Mouse (Mus musculus): ENCODE data around the gene Plekha6. TPM values are rescaled to one million over a fixed set of nuclear protein-coding genes. Genes with fewer than 3 reads are reported as not detected.

The Plekha6 gene
- polyA plus RNA-seq, 1 experiment from 2014 or later = 1.6 TPM

DNA sequence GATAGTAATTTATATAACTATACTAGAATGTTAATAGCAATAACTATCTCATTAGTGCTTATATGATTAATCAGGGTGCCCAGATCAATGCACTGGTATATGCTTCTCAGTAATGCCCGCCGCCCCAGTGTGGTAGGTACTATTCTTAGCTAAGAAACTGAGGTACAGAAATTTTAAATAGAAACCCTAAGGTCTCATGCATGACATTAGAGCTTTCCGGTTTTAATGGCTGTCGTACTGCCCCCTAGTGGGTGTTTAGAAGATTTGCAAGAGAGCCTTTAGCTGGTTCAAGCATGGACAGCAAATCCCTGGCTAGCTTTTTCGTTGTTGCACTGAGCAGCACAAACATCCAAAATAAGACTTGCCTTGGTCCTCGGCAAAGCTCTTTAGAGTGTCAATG lies 143.3 kb downstream of the Plekha6 start:
- Histone ChIP-seq H3K27me3 (no peaks in the 10 kb centered on the region; the same call in 1 of the 2 replicates), H3K4me1 (replicated peaks) (no peaks in the 10 kb centered on the region; the same call in 1 of the 2 replicates), H3K9me3 (no peaks in the 10 kb centered on the region), H3K9ac (replicated peaks) (no peak overlapping the region), H3K36me3 (no peaks in the 10 kb centered on the region), H3K4me2 (no peak overlapping the region), H3K27ac (no peak overlapping the region), H3K4me3 (replicated peaks) (no peak overlapping the region)
- 18% methylated on average over 6 of the region's 6 CpGs for WGBS
- ATAC-seq (ENCODE audit: insufficient number of reproducible peaks, insufficient read depth, low FRiP score, low TSS enrichment, low read depth) = no peak

DNA sequence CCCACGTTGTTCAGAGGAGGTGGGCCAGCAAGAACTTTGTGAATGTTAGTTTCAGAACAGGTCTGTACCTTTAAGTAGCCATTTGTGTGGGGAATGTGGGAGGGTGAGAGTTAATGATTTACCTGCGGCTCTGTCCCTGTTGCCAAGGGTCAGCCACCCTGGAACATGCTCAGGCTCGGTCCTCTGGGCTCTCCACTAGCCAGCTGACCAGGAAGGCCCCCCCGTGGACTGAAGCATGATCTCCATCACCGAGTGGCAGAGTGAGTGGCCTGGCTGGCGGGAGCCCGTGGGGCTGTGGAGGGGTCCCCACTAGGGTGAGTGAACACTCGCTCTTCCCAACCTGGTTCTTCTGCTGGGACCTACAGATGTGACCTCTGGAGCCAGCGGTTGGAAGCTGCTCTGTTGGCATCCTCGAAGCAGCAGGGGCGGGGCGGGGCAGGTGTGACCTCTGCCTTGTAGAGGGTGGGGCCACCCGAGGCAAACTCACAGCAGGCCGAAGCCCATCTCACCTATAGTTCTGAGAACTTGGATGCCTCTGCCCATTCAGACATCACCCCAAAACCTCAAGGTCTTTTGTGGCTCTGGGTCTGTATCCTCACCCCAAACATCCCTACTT lies 145.8 kb downstream of the Plekha6 start, which contains the start of gene Golt1a:
TSS of gene Golt1a (plus strand) at position 149 of the 616 bp plus-strand sequence.
- ATAC-seq (ENCODE audit: insufficient number of reproducible peaks, insufficient read depth, low FRiP score, low TSS enrichment, low read depth) = no peak
- no peak within 1 kb of the TSS for H3K9ac ChIP-seq (replicated peaks)
- H3K27me3 ChIP-seq = peaks cover 5% of the 10 kb centered on the region; the same call in 1 of the 2 replicates
- no peaks in the 10 kb centered on the region for H3K36me3 ChIP-seq
- 50% methylated on average over 14 of the region's 14 CpGs for WGBS
- no peaks in the 10 kb centered on the region; the same call in 1 of the 2 replicates for H3K4me1 ChIP-seq (replicated peaks)
- no peak within 1 kb of the TSS for H3K4me2 ChIP-seq
- H3K9me3 ChIP-seq = no peaks in the 10 kb centered on the region
- H3K4me3 ChIP-seq (replicated peaks) = no peak within 1 kb of the TSS
- no peak within 1 kb of the TSS for H3K27ac ChIP-seq

DNA sequence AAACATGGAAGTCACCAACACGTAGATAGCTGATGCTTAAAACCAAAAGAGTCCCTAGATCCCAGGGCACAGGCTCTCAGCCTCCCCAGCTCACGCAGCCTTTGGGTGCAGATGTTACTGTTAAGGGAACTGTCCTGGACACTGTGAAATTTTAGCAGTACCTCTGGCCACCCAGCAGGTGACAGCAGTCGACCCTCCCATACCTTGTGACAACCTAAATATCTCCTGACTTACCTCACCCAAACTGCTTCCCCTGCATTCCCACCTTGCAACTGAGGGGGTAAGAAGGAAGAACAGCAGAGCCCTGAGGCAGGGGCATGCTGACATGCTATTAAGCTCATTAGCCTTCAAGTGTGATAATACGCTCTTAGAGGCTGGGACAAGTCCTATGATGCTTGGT lies 147.2 kb downstream of the Plekha6 start:
- no peak overlapping the region for H3K4me2 ChIP-seq
- no peak for ATAC-seq (ENCODE audit: insufficient number of reproducible peaks, insufficient read depth, low FRiP score, low TSS enrichment, low read depth)
- no peaks in the 10 kb centered on the region for H3K9me3 ChIP-seq
- peaks cover 5% of the 10 kb centered on the region; the same call in 1 of the 2 replicates for H3K27me3 ChIP-seq
- 57% methylated on average over 4 of the region's 4 CpGs for WGBS
- no peak overlapping the region for H3K4me3 ChIP-seq (replicated peaks)
- H3K4me1 ChIP-seq (replicated peaks) = no peaks in the 10 kb centered on the region; the same call in 1 of the 2 replicates
- H3K27ac ChIP-seq = no peak overlapping the region
- H3K9ac ChIP-seq (replicated peaks) = no peak overlapping the region
- no peaks in the 10 kb centered on the region for H3K36me3 ChIP-seq

DNA sequence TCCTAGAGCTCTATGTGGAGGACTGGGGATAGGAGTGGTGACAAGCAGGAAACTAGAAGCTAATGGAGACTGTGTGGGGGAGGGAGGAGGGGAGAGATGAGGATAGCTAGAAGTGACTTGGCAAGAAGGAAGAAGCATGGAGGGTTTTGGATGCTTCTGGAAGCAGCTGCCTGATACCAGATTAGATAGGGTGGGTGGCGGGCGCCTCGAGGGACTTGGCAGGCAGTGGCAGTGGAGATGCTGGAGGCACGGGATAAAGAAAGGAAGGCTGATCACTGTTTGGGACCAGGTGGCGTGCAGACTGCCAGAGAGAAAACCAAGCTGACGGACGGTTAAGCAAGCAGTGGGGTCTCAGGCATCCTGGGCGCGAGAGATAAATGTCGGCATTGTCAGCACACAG lies 147.9 kb downstream of the Plekha6 start:
- ATAC-seq (ENCODE audit: insufficient number of reproducible peaks, insufficient read depth, low FRiP score, low TSS enrichment, low read depth) = no peak
- no peak overlapping the region for H3K27ac ChIP-seq

GRCm38 (mm10) chr1:133314364-133314763 lies 150.4 kb downstream of the Plekha6 start:
- Histone ChIP-seq H3K27me3 (peaks cover 5% of the 10 kb centered on the region; the same call in 1 of the 2 replicates), H3K4me3 (replicated peaks) (no peak overlapping the region), H3K4me1 (replicated peaks) (no peaks in the 10 kb centered on the region), H3K36me3 (no peaks in the 10 kb centered on the region), H3K9ac (replicated peaks) (no peak overlapping the region), H3K27ac (no peak overlapping the region), H3K4me2 (no peak overlapping the region), H3K9me3 (no peaks in the 10 kb centered on the region)
- ATAC-seq (ENCODE audit: insufficient number of reproducible peaks, insufficient read depth, low FRiP score, low TSS enrichment, low read depth) = no peak
- 28% methylated on average over 8 of the region's 8 CpGs for WGBS

More for the DNA sequence above, 147.9 kb downstream of the Plekha6 start:
- H3K36me3 ChIP-seq = no peaks in the 10 kb centered on the region
- peaks cover 5% of the 10 kb centered on the region; the same call in 1 of the 2 replicates for H3K27me3 ChIP-seq
- no peak overlapping the region for H3K9ac ChIP-seq (replicated peaks)
- 41% methylated on average over 10 of the region's 10 CpGs for WGBS
- no peaks in the 10 kb centered on the region; the same call in 1 of the 2 replicates for H3K4me1 ChIP-seq (replicated peaks)
- H3K4me3 ChIP-seq (replicated peaks) = no peak overlapping the region
- no peaks in the 10 kb centered on the region for H3K9me3 ChIP-seq
- H3K4me2 ChIP-seq = no peak overlapping the region

DNA sequence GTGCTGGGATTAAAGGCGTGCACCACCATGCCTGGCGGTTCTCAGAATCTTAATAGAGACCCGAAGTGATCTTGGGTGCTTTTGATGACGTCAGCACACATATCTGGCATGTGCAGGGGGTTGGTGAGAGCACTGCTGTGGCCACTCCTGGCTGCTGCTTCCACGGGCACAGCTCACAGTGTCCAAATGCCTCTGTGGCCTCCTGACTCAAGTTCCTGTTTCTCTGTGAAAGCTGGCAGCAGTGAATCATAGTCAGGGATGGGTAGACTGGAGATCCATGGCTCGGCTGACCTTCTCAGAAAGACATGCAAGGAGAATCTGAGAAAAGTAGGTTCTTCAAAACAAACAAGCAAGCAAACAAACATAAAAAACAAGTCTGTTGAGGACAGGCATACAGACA lies 151.8 kb downstream of the Plekha6 start:
- H3K9ac ChIP-seq (replicated peaks) = no peak overlapping the region
- H3K4me2 ChIP-seq = no peak overlapping the region
- no peaks in the 10 kb centered on the region for H3K36me3 ChIP-seq
- no peak overlapping the region for H3K27ac ChIP-seq
- ATAC-seq (ENCODE audit: insufficient number of reproducible peaks, insufficient read depth, low FRiP score, low TSS enrichment, low read depth) = no peak
- 85% methylated on average over 6 of the region's 6 CpGs for WGBS
- H3K9me3 ChIP-seq = no peaks in the 10 kb centered on the region
- no peaks in the 10 kb centered on the region for H3K4me1 ChIP-seq (replicated peaks)
- H3K4me3 ChIP-seq (replicated peaks) = no peak overlapping the region
- H3K27me3 ChIP-seq = peaks cover 5% of the 10 kb centered on the region; the same call in 1 of the 2 replicates

GRCm38 (mm10) chr1:133316577-133316976 lies 152.6 kb downstream of the Plekha6 start:
- peaks cover 5% of the 10 kb centered on the region; the same call in 1 of the 2 replicates for H3K27me3 ChIP-seq
- H3K4me1 ChIP-seq (replicated peaks) = no peaks in the 10 kb centered on the region
- no peak overlapping the region for H3K9ac ChIP-seq (replicated peaks)
- no peak overlapping the region for H3K27ac ChIP-seq
- 83% methylated on average over 4 of the region's 4 CpGs for WGBS
- no peak overlapping the region for H3K4me3 ChIP-seq (replicated peaks)
- H3K36me3 ChIP-seq = no peaks in the 10 kb centered on the region
- no peak for ATAC-seq (ENCODE audit: insufficient number of reproducible peaks, insufficient read depth, low FRiP score, low TSS enrichment, low read depth)
- H3K9me3 ChIP-seq = no peaks in the 10 kb centered on the region
- no peak overlapping the region for H3K4me2 ChIP-seq

GRCm38 (mm10) chr1:133317149-133317548 lies 153.1 kb downstream of the Plekha6 start:
- Histone ChIP-seq H3K36me3 (no peaks in the 10 kb centered on the region), H3K9ac (replicated peaks) (no peak overlapping the region), H3K27ac (no peak overlapping the region), H3K27me3 (peaks cover 5% of the 10 kb centered on the region; the same call in 1 of the 2 replicates), H3K4me2 (no peak overlapping the region), H3K9me3 (no peaks in the 10 kb centered on the region), H3K4me1 (replicated peaks) (no peaks in the 10 kb centered on the region), H3K4me3 (replicated peaks) (no peak overlapping the region)
- no peak for ATAC-seq (ENCODE audit: insufficient number of reproducible peaks, insufficient read depth, low FRiP score, low TSS enrichment, low read depth)
- WGBS = 70% methylated on average over 1 of the region's 1 CpGs

DNA sequence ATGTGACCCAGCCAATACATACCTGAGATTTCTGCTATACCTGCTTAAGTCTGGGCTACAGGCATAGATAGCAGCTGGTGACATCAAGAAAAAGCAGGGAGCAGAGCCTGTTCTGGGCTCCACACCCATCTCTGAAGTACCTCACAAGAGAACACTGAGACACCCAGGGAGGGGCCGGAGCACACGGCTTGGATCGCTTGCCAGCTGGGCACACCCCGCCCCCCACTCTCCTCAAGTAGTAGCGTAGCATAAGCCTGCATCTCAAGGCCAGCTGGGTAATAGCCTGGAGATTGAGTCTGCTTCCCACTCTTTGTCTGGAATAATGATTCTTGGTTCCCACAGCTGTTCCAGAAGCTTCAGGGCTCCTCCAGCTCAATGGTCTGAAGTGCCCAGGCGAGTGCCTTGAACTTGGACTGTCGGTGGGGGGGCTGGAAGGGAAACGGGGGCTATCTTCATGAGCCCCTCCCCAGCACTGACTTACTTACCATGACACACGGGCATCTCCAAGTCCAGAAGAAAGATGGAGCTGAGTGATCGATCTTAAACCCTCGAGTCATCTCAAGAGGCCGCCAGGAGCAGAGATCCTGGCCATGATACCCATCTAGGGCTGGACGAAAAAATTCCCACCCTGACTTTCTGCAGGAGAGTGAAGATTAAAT lies 157.4 kb downstream of the Plekha6 start, which contains the start of gene Kiss1:
TSS of gene Kiss1 (plus strand) at position 609 of the 659 bp plus-strand sequence.
- H3K4me2 ChIP-seq = no peak within 1 kb of the TSS
- H3K9ac ChIP-seq (replicated peaks) = no peak within 1 kb of the TSS
- no peaks in the 10 kb centered on the region for H3K9me3 ChIP-seq
- H3K27ac ChIP-seq = no peak within 1 kb of the TSS
- no peaks in the 10 kb centered on the region for H3K36me3 ChIP-seq
- H3K4me3 ChIP-seq (replicated peaks) = no peak within 1 kb of the TSS
- H3K4me1 ChIP-seq (replicated peaks) = 0 out of 2 replicates have a peak, but pooled peaks cover 7% of the 10 kb centered on the region
- ATAC-seq (ENCODE audit: insufficient number of reproducible peaks, insufficient read depth, low FRiP score, low TSS enrichment, low read depth) = no peak
- 85% methylated on average over 13 of the region's 13 CpGs for WGBS
- H3K27me3 ChIP-seq = no peaks in the 10 kb centered on the region

DNA sequence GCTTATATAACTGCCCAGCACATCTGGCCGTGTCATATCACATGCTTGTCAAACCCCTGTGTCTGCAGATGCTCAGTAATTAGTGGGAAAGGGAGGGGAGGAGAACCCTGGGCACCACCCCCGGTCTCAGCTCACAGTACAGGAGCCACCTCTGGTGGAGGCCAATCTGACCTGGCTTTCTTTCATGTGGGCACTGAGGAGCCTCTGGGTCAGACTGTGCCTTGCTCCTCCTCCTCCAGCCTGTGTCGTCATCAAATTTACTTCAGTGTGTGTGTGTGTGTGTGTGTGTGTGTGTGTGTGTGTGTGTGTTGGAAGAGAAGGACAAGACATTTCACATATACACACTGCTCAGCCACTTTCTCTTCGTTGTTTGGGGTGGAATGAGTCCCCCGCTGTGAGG lies 159.3 kb downstream of the Plekha6 start:
- ATAC-seq (ENCODE audit: insufficient number of reproducible peaks, insufficient read depth, low FRiP score, low TSS enrichment, low read depth) = no peak
- H3K9ac ChIP-seq (replicated peaks) = no peak overlapping the region
- H3K36me3 ChIP-seq = no peaks in the 10 kb centered on the region
- H3K27ac ChIP-seq = no peak overlapping the region
- no peaks in the 10 kb centered on the region for H3K9me3 ChIP-seq
- 28% methylated on average over 5 of the region's 5 CpGs for WGBS
- no peak overlapping the region for H3K4me3 ChIP-seq (replicated peaks)
- peaks cover 15% of the 10 kb centered on the region for H3K27me3 ChIP-seq
- H3K4me1 ChIP-seq (replicated peaks) = 0 out of 2 replicates have a peak, but pooled peaks cover 7% of the 10 kb centered on the region
- H3K4me2 ChIP-seq = no peak overlapping the region

DNA sequence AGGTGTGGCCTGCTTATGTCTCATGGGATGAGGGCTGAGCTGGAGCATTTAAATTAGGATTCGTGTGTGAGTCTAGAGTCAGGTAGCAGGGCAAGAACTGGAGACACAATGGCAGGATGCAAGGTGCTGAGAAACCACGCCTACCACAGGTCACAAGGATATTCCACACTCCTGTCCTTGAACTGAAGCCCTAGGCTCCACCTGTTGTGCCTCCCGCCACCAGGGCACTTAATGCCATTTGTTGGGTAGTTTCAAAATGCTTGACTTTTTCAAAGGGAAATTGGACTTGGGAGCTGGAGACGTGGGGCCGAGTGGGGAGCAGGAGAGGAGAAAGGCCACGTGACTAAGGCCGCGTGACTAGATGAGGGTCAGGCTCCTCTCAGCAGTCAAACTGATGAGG lies 161.9 kb downstream of the Plekha6 start:
- no peaks in the 10 kb centered on the region for H3K9me3 ChIP-seq
- H3K36me3 ChIP-seq = no peaks in the 10 kb centered on the region
- no peak for ATAC-seq (ENCODE audit: insufficient number of reproducible peaks, insufficient read depth, low FRiP score, low TSS enrichment, low read depth)
- H3K27ac ChIP-seq = no peak overlapping the region
- no peak overlapping the region for H3K4me2 ChIP-seq
- H3K9ac ChIP-seq (replicated peaks) = no peak overlapping the region
- peaks cover 39% of the 10 kb centered on the region for H3K27me3 ChIP-seq
- 77% methylated on average over 8 of the region's 8 CpGs for WGBS
- H3K4me1 ChIP-seq (replicated peaks) = peaks cover 15% of the 10 kb centered on the region
- H3K4me3 ChIP-seq (replicated peaks) = no peak overlapping the region

Data from limb, embryonic 12.5 days (tissue).